Mouse (Mus musculus) urinary bladder, postnatal 10 days (tissue): ENCODE data around the gene Pnkd.

Experiments used
- DNase-seq: peaks from one replicate; pipeline ENCODE4 v3.0.0; 2022; ENCODE audit warnings: low spot score

Gene Pnkd

GRCm38 (mm10) chr1:74361812-74362211, 77.1 kb downstream of the Pnkd start, which contains the start of gene Catip:
Catip (plus strand) TSS chr1:74362108.
- DNase-seq: no peak

GRCm38 (mm10) chr1:74362325-74363229, 77.8 kb downstream of the Pnkd start:
- DNase-seq: no peak

GRCm38 (mm10) chr1:74363437-74363836, 78.7 kb downstream of the Pnkd start:
- no peak for DNase-seq

GRCm38 (mm10) chr1:74364270-74364669, 79.5 kb downstream of the Pnkd start:
- no peak for DNase-seq

- no peak for DNase-seq
Observed at GRCm38 (mm10) chr1:74367886-74368645, 83.3 kb downstream of the Pnkd start.

- no peak for DNase-seq
Observed at GRCm38 (mm10) chr1:74370040-74370439, 85.3 kb downstream of the Pnkd start.

- no peak for DNase-seq
Observed at GRCm38 (mm10) chr1:74373372-74373771, 88.6 kb downstream of the Pnkd start.

GRCm38 (mm10) chr1:74374980-74375379, 90.2 kb downstream of the Pnkd start, which contains the start of gene Slc11a1:
Slc11a1 (plus strand) TSS chr1:74375195.
- DNase-seq: no peak

GRCm38 (mm10) chr1:74375561-74375960, 90.8 kb downstream of the Pnkd start:
- no peak for DNase-seq

- DNase-seq: no peak
Observed at GRCm38 (mm10) chr1:74376396-74376795, 91.7 kb downstream of the Pnkd start.

GRCm38 (mm10) chr1:74379058-74379504, 94.4 kb downstream of the Pnkd start:
- DNase-seq: no peak

GRCm38 (mm10) chr1:74380484-74380883, 95.8 kb downstream of the Pnkd start:
- DNase-seq: no peak

- no peak for DNase-seq
Observed at GRCm38 (mm10) chr1:74381588-74382021, 96.9 kb downstream of the Pnkd start.

GRCm38 (mm10) chr1:74383385-74383784, 98.7 kb downstream of the Pnkd start:
- no peak for DNase-seq

- DNase-seq: no peak
Observed at GRCm38 (mm10) chr1:74384525-74384924, 99.8 kb downstream of the Pnkd start.

- no peak for DNase-seq
Observed at GRCm38 (mm10) chr1:74385064-74385463, 100.3 kb downstream of the Pnkd start.

GRCm38 (mm10) chr1:74385531-74385930, 100.8 kb downstream of the Pnkd start:
- no peak for DNase-seq

GRCm38 (mm10) chr1:74386363-74386713, 101.6 kb downstream of the Pnkd start:
- DNase-seq: no peak

GRCm38 (mm10) chr1:74386714-74387385, 102.1 kb downstream of the Pnkd start:
- DNase-seq: peak; percentile 75

- no peak for DNase-seq
Observed at GRCm38 (mm10) chr1:74387386-74387988, 102.8 kb downstream of the Pnkd start.

- DNase-seq: no peak
Observed at GRCm38 (mm10) chr1:74388398-74388920, 103.7 kb downstream of the Pnkd start.
